ENCODE assay signal across 21 mouse cellular contexts in genomic region chr2:123914021-123914420, GRCm38 (mm10).
DNase-seq lines count a peak whose midpoint lies in the region; ATAC-seq and TF ChIP-seq lines count a peak whose summit lies in the region.
"Had no signal": no experiment of that assay in that cellular context is flagged by ENCODE, and none has a peak within 500 bp of the region (broad histone marks: within the 10 kb centered on the region; RNA-seq: fewer than 3 reads in every experiment).

No protein-coding gene starts in this region.

- H3K27ac ChIP-seq in stomach, postnatal 0 days (replicated peaks), result no peak overlapping the region
- H3K27ac ChIP-seq: embryonic facial prominence, embryonic 13.5 days; forebrain, embryonic 12.5 days; gastrocnemius, adult 2 months; heart, embryonic 13.5 days; hindbrain, embryonic 15.5 days had no signal

- no peak overlapping the region for H3K4me2 ChIP-seq in stomach, postnatal 0 days (replicated peaks; ENCODE audit: low read depth)
- H3K4me2 ChIP-seq: embryonic facial prominence, embryonic 13.5 days; forebrain, embryonic 12.5 days; heart, embryonic 13.5 days; hindbrain, embryonic 15.5 days had no signal

- no peaks in the 10 kb centered on the region for H3K4me1 ChIP-seq in stomach, postnatal 0 days (replicated peaks; ENCODE audit: control insufficient read depth, insufficient read depth)
- H3K4me1 ChIP-seq: embryonic facial prominence, embryonic 13.5 days; forebrain, embryonic 12.5 days; heart, embryonic 13.5 days; hindbrain, embryonic 15.5 days had no signal

- ATAC-seq in frontal cortex, adult (ENCODE audit: low TSS enrichment), result peak; percentile 100
- no peak for ATAC-seq in stomach, postnatal 0 days (ENCODE audit: low FRiP score, low TSS enrichment)
- ATAC-seq: forebrain, embryonic 16.5 days had no signal

- no peak overlapping the region for H3K9ac ChIP-seq in stomach, postnatal 0 days (ENCODE audit: low read length)
- H3K9ac ChIP-seq: embryonic facial prominence, embryonic 13.5 days; forebrain, embryonic 12.5 days; heart, embryonic 13.5 days; hindbrain, embryonic 15.5 days had no signal

- H3K36me3 ChIP-seq in stomach, postnatal 0 days (ENCODE audit: control insufficient read depth, insufficient read depth, low read length), result no peaks in the 10 kb centered on the region
- H3K36me3 ChIP-seq: embryonic facial prominence, embryonic 13.5 days; forebrain, embryonic 12.5 days; heart, embryonic 13.5 days; hindbrain, embryonic 15.5 days had no signal

- H3K4me3 ChIP-seq in stomach, postnatal 0 days (ENCODE audit: low read depth, low read length), result no peak overlapping the region
- H3K4me3 ChIP-seq: embryonic facial prominence, embryonic 13.5 days; forebrain, embryonic 12.5 days; gastrocnemius, adult 2 months; heart, embryonic 13.5 days; hindbrain, embryonic 15.5 days had no signal

- no peak for DNase-seq in frontal cortex, postnatal 25 days (ENCODE audit: low spot score in 2 of 2)
- DNase-seq in left cerebral cortex, adult 11 months (ENCODE audit: low spot score), result peak; percentile 18
- no peak for DNase-seq in left cerebral cortex, postnatal 4 days
- peak; percentile 23 to 34 for DNase-seq in right cerebral cortex, postnatal 10 days (ENCODE audit: low spot score in 2 of 2)
- no peak for DNase-seq in right cerebral cortex, postnatal 4 days
- DNase-seq in B cell, adult 2 months, result no peak
- DNase-seq in stomach, postnatal 0 days (ENCODE audit: low spot score), result no peak
- DNase-seq: adrenal gland, postnatal 10 days; cerebellum, adult 18-20 months; cerebellum, adult 9-11 months; cerebellum, postnatal 36 days; gastrocnemius, adult 2 months; gastrocnemius, postnatal 36 days; heart, adult 11 months; heart, postnatal 36 days had no signal

- H3K9me3 ChIP-seq in stomach, postnatal 0 days (ENCODE audit: control insufficient read depth, low read length), result no peaks in the 10 kb centered on the region
- H3K9me3 ChIP-seq: embryonic facial prominence, embryonic 13.5 days; forebrain, embryonic 12.5 days; heart, embryonic 13.5 days; hindbrain, embryonic 15.5 days had no signal

- TF ChIP-seq EP300 in stomach, postnatal 0 days (optimal IDR thresholded peaks at IDR 0.05), result no peak

- no peak for TF ChIP-seq CTCF in stomach, postnatal 0 days (IDR thresholded peaks at IDR 0.05; ENCODE audit: low read depth)

- intact Hi-C loops in left cerebral cortex, postnatal 4 days (cut with DNase I), result no loop called here

- no peaks in the 10 kb centered on the region for H3K27me3 ChIP-seq in stomach, postnatal 0 days (ENCODE audit: control insufficient read depth, insufficient read depth, low read length)
- H3K27me3 ChIP-seq: embryonic facial prominence, embryonic 13.5 days; forebrain, embryonic 12.5 days; heart, embryonic 13.5 days; hindbrain, embryonic 15.5 days had no signal

Comparison
In these comparisons a context has a peak if more than half of its experiments do, and no peak if none do; other contexts are left out.
1. DNase-seq: peak in left cerebral cortex, adult 11 months (single experiment) and right cerebral cortex, postnatal 10 days (2 of 2); none in frontal cortex, postnatal 25 days (0 of 2), left cerebral cortex, postnatal 4 days (single experiment), right cerebral cortex, postnatal 4 days (single experiment), B cell, adult 2 months (0 of 2) and stomach, postnatal 0 days (single experiment).